Mouse (Mus musculus): ENCODE data around the gene Magt1.

- TF ChIP-seq CTCF (IDR thresholded peaks at IDR 0.05; ENCODE audit: insufficient read depth, low read length) (no peak), POLR2A (IDR thresholded peaks at IDR 0.05; ENCODE audit: borderline replicate concordance, extremely low read depth, low read depth, low read length) (no peak)
Measured at GRCm38 (mm10) chrX:105929478-105930038, 82.1 kb downstream of the Magt1 start.
